Mouse (Mus musculus): ENCODE measurements around the gene Rreb1.

DNA sequence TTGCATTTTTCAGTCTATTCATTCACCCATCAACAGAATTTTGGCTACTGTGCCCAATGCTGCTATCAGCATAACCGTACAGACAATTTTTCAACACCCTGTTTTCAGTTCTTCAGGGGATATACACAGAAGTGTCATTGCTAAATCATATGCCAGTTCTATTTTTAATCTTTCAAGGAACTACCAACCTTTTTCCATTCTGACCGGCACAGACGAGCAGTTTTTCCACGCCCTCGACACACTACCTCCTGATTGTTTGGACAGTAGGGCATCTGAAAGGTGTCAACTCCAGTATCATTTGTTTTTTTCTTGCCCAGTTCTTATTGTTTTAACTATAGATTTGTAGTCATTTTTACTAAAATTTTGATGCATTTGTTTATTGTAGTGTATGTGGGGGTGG is 25.8 kb downstream of the Rreb1 start:
- TF ChIP-seq CTCF (IDR thresholded peaks at IDR 0.05) (no peak), EP300 (IDR thresholded peaks at IDR 0.05) (no peak)

Measured in lung, postnatal 0 days (tissue).